Mouse (Mus musculus) limb, embryonic 14.5 days (tissue): ENCODE results near the gene Perp. TPM values are rescaled to one million over a fixed set of nuclear protein-coding genes. Genes with fewer than 3 reads are reported as not detected.

Experiments used
- ATAC-seq: fragments of 200-750 bp; cut with Nextera tagmentation; 2 replicates; pipeline ENCODE4 v1.8.0; 2017; ENCODE audit warnings: low read depth, moderate number of reproducible peaks, moderate TSS enrichment; ENCODE audit not compliant: low FRiP score
- DNase-seq: peaks from one replicate; pipeline ENCODE4 v3.0.0-alpha.2; 2015; ENCODE audit warnings: low spot score
- H3K27ac ChIP-seq: fragments of 300-500 bp; sonication (generic); replicated peaks from 2 replicates; pipeline ENCODE4 v1.5.1; 2014; ENCODE audit warnings: low read depth, mild to moderate bottlenecking, low read length, moderate library complexity, mixed read lengths
- H3K27me3 ChIP-seq: fragments of 300-500 bp; sonication (generic); 2 replicates; pipeline ENCODE4 v1.6.1; 2014; ENCODE audit warnings: low read length, mixed read lengths; ENCODE audit not compliant: control insufficient read depth, insufficient read depth
- H3K36me3 ChIP-seq: fragments of 300-500 bp; sonication (generic); 2 replicates; pipeline ENCODE4 v1.6.1; 2014; ENCODE audit warnings: mild to moderate bottlenecking, low read length, moderate library complexity, mixed read lengths; ENCODE audit not compliant: control insufficient read depth, insufficient read depth
- H3K4me1 ChIP-seq: fragments of 300-500 bp; sonication (generic); 2 replicates; pipeline ENCODE4 v1.6.1; 2014; ENCODE audit warnings: antibody characterized with exemption, low read length, mixed read lengths; ENCODE audit not compliant: control insufficient read depth, insufficient read depth
- H3K4me2 ChIP-seq: fragments of 300-500 bp; sonication (generic); replicated peaks from 2 replicates; pipeline ENCODE4 v1.6.1; 2014; ENCODE audit warnings: low read depth, mild to moderate bottlenecking, low read length, moderate library complexity; ENCODE audit not compliant: severe bottlenecking
- H3K4me3 ChIP-seq: fragments of 300-500 bp; sonication (generic); replicated peaks from 2 replicates; pipeline ENCODE4 v1.5.1; 2014; ENCODE audit warnings: low read length
- H3K9ac ChIP-seq: fragments of 300-500 bp; sonication (generic); 2 replicates; pipeline ENCODE4 v1.6.1; 2014; ENCODE audit warnings: mild to moderate bottlenecking, low read depth, low read length, moderate library complexity; ENCODE audit not compliant: severe bottlenecking
- H3K9me3 ChIP-seq: fragments of 300-500 bp; sonication (generic); 2 replicates; pipeline ENCODE4 v1.6.1; 2016; ENCODE audit warnings: low read length; ENCODE audit not compliant: control insufficient read depth
- POLR2A ChIP-seq: fragments of 200-500 bp; IDR thresholded peaks from 2 replicates; pipeline ENCODE4 v1.8.0; 2012; ENCODE audit warnings: inconsistent platforms, mild to moderate bottlenecking, moderate library complexity, borderline replicate concordance; ENCODE audit not compliant: insufficient read depth, insufficient read length; ENCODE audit errors: extremely low read depth
- WGBS: fragments of 180-500 bp; shearing (Covaris S2); extraction: QIAGEN DNeasy Blood & Tissue Kit; methylation state at CpG from one replicate; pipeline ENCODE4 v1.1.7; 2014; 5-methylcytosine and 5-hydroxymethylcytosine counted together
- polyA plus RNA-seq, 2 experiments: library from polyadenylated mRNA; depleted of rRNA in 1 of 2; stranded (reverse) in 1 of 2; unstranded in 1 of 2; fragments of >200 nt; fragmentation: Nextera tagmentation in 1 of 2; extraction: Ambion mirVana in 1 of 2; gene quantifications; 2 replicates each; pipeline versions ENCODE4 v1.2.1 to v1.2.3; 2012 to 2014

Gene Perp
- polyA plus RNA-seq, 2 experiments = 196 to 598 TPM

- Histone ChIP-seq H3K27me3 (no peaks in the 10 kb centered on the region), H3K9me3 (no peaks in the 10 kb centered on the region), H3K27ac (no peak overlapping the region), H3K4me1 (no peaks in the 10 kb centered on the region), H3K4me2 (no peak overlapping the region), H3K4me3 (no peak overlapping the region), H3K9ac (no peak overlapping the region), H3K36me3 (no peaks in the 10 kb centered on the region)
- ATAC-seq (no peak), DNase-seq (no peak)
- no peak for TF ChIP-seq POLR2A
- 68% methylated on average over 4 of the region's 4 CpGs for WGBS
Measured at GRCm38 (mm10) chr10:18861418-18861817, 16.6 kb downstream of the Perp start.

GRCm38 (mm10) chr10:18863332-18863731, 18.5 kb downstream of the Perp start:
- Histone ChIP-seq H3K27ac (no peak overlapping the region), H3K4me1 (no peaks in the 10 kb centered on the region), H3K9ac (no peak overlapping the region), H3K4me3 (no peak overlapping the region), H3K9me3 (no peaks in the 10 kb centered on the region), H3K36me3 (no peaks in the 10 kb centered on the region), H3K4me2 (no peak overlapping the region), H3K27me3 (no peaks in the 10 kb centered on the region)
- ATAC-seq = no peak
- TF ChIP-seq POLR2A = no peak
- 71% methylated on average over 4 of the region's 4 CpGs for WGBS
- no peak for DNase-seq

GRCm38 (mm10) chr10:18864753-18865152, 19.9 kb downstream of the Perp start:
- no peak overlapping the region for H3K4me2 ChIP-seq
- no peaks in the 10 kb centered on the region for H3K4me1 ChIP-seq
- no peaks in the 10 kb centered on the region for H3K27me3 ChIP-seq
- no peaks in the 10 kb centered on the region for H3K36me3 ChIP-seq
- 56% methylated on average over 5 of the region's 5 CpGs for WGBS
- no peaks in the 10 kb centered on the region for H3K9me3 ChIP-seq
- TF ChIP-seq POLR2A = no peak
- H3K9ac ChIP-seq = no peak overlapping the region
- ATAC-seq = no peak
- no peak overlapping the region for H3K4me3 ChIP-seq
- no peak overlapping the region for H3K27ac ChIP-seq
- no peak for DNase-seq

- ATAC-seq = no peak
- Histone ChIP-seq H3K27me3 (no peaks in the 10 kb centered on the region), H3K27ac (no peak overlapping the region), H3K4me1 (no peaks in the 10 kb centered on the region), H3K4me2 (no peak overlapping the region), H3K4me3 (no peak overlapping the region), H3K9me3 (no peaks in the 10 kb centered on the region), H3K36me3 (no peaks in the 10 kb centered on the region), H3K9ac (no peak overlapping the region)
- no peak for TF ChIP-seq POLR2A
- DNase-seq = no peak
- 66% methylated on average over 2 of the region's 2 CpGs for WGBS
Measured at GRCm38 (mm10) chr10:18870990-18871389, 26.2 kb downstream of the Perp start.

GRCm38 (mm10) chr10:18876211-18876610, 31.4 kb downstream of the Perp start:
- 0 out of 2 replicates have a peak overlapping the region, but pooled peaks have one; percentile 35 for H3K27ac ChIP-seq
- no peak overlapping the region for H3K9ac ChIP-seq
- no peak overlapping the region for H3K4me2 ChIP-seq
- DNase-seq = no peak
- no peaks in the 10 kb centered on the region for H3K9me3 ChIP-seq
- no peak for TF ChIP-seq POLR2A
- peaks cover 3% of the 10 kb centered on the region; the same call in 1 of the 2 replicates for H3K4me1 ChIP-seq
- no peaks in the 10 kb centered on the region for H3K27me3 ChIP-seq
- 42% methylated on average over 1 of the region's 1 CpGs for WGBS
- ATAC-seq = no peak
- no peak overlapping the region for H3K4me3 ChIP-seq
- no peaks in the 10 kb centered on the region for H3K36me3 ChIP-seq

- no peaks in the 10 kb centered on the region for H3K36me3 ChIP-seq
- no peak for TF ChIP-seq POLR2A
- no peak overlapping the region for H3K4me2 ChIP-seq
- H3K4me3 ChIP-seq = no peak overlapping the region
- no peak overlapping the region for H3K27ac ChIP-seq
- H3K4me1 ChIP-seq = peaks cover 3% of the 10 kb centered on the region; the same call in 1 of the 2 replicates
- no peaks in the 10 kb centered on the region for H3K27me3 ChIP-seq
- no peaks in the 10 kb centered on the region for H3K9me3 ChIP-seq
- no peak overlapping the region for H3K9ac ChIP-seq
- ATAC-seq (no peak), DNase-seq (no peak)
- 82% methylated on average over 6 of the region's 6 CpGs for WGBS
Measured at GRCm38 (mm10) chr10:18878111-18878510, 33.3 kb downstream of the Perp start.
